Mouse (Mus musculus) kidney, postnatal 0 days (tissue): ENCODE results near the gene Spx. TPM values are rescaled to one million over a fixed set of nuclear protein-coding genes. Genes with fewer than 3 reads are reported as not detected.

Experiments
- ATAC-seq: fragments of 200-750 bp; cut with Nextera tagmentation; replicated peaks from 2 replicates; pipeline ENCODE4 v1.8.0; 2017; ENCODE audit warnings: low read depth, moderate number of reproducible peaks, moderate TSS enrichment, moderate library complexity; ENCODE audit not compliant: low FRiP score
- DNase-seq: peaks from one replicate; pipeline ENCODE4 v3.0.0-alpha.2; 2016; ENCODE audit warnings: low spot score
- H3K27ac ChIP-seq: fragments of 300-500 bp; sonication (generic); 2 replicates; pipeline ENCODE4 v1.5.1; 2014; ENCODE audit warnings: mild to moderate bottlenecking
- H3K27me3 ChIP-seq: fragments of 300-500 bp; sonication (generic); 2 replicates; pipeline ENCODE4 v1.6.1; 2014; ENCODE audit warnings: low read length, mixed read lengths; ENCODE audit not compliant: insufficient read depth
- H3K36me3 ChIP-seq: fragments of 300-500 bp; sonication (generic); 2 replicates; pipeline ENCODE4 v1.6.1; 2014; ENCODE audit warnings: low read length, mixed read lengths; ENCODE audit not compliant: insufficient read depth
- H3K4me1 ChIP-seq: fragments of 300-500 bp; sonication (generic); replicated peaks from 2 replicates; pipeline ENCODE4 v1.6.1; 2014; ENCODE audit warnings: antibody characterized with exemption, low read length, mixed read lengths; ENCODE audit not compliant: insufficient read depth
- H3K4me2 ChIP-seq: fragments of 300-500 bp; sonication (generic); 2 replicates; pipeline ENCODE4 v1.6.1; 2014; ENCODE audit warnings: mild to moderate bottlenecking, low read length, moderate library complexity, mixed read lengths
- H3K4me3 ChIP-seq: fragments of 300-500 bp; sonication (generic); replicated peaks from 2 replicates; pipeline ENCODE4 v1.5.1; 2014; ENCODE audit warnings: low read depth, low read length
- H3K9ac ChIP-seq: fragments of 300-500 bp; sonication (generic); 2 replicates; pipeline ENCODE4 v1.6.1; 2014; ENCODE audit warnings: low read depth, low read length
- H3K9me3 ChIP-seq: fragments of 300-500 bp; sonication (generic); replicated peaks from 2 replicates; pipeline ENCODE4 v1.6.1; 2016; ENCODE audit warnings: low read length, inconsistent platforms, mixed read lengths
- CTCF ChIP-seq: IDR thresholded peaks from 2 replicates; pipeline ENCODE4 v1.5.1; 2016; ENCODE audit warnings: antibody characterized with exemption, low read depth, mild to moderate bottlenecking, moderate library complexity
- WGBS: fragments of 180-500 bp; shearing (Covaris S2); extraction: QIAGEN DNeasy Blood & Tissue Kit; methylation state at CpG from one replicate; pipeline ENCODE4 v1.1.7; 2014; 5-methylcytosine and 5-hydroxymethylcytosine counted together
- polyA plus RNA-seq: library from polyadenylated mRNA; unstranded; fragments of >200 nt; fragmentation: Nextera tagmentation; extraction: Ambion mirVana; gene quantifications from 2 replicates; pipeline ENCODE4 v1.2.1, GENCODE M21; 2015

Gene Spx
- polyA plus RNA-seq, 1 experiment from 2014 or later = 0.21 TPM

DNA sequence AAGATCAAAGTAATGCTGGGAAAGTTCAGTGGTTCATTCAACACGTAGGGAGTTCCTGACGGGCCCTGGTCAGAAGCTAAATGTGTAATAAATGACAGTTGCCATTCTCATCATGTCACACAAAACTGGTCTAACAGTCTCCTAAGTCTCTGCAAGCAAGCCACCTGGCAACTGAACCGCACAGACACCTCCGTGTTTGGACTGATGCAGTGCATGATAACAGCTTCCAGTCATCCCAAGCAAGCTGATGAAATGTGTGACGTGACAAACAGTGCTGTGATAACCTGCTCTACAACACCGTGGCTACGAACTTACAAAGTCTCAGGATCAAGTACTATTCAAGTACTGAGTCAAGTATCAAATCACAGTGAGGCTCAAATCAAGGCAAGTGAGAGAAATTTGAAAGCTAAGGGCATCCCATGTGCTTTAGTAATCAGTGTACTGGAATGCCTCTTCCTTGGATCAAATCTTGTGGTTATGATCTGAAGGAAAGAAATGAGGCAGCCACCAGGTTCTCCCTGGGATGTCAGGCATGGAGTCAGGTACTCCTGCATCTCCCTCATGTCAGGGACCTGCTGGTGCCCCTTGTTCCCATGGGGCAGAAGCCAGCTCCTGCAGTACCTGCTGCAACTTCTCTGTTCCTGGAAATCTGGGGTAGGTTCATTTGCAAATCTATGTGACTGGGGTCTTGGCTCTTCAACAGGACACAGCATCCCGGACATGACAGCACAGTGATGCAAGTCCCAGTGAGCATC lies 34.5 kb upstream of the Spx start:
- Histone ChIP-seq H3K27me3 (no peaks in the 10 kb centered on the region), H3K9me3 (no peaks in the 10 kb centered on the region), H3K4me1 (no peaks in the 10 kb centered on the region), H3K36me3 (peaks cover 12% of the 10 kb centered on the region), H3K4me3 (no peak overlapping the region), H3K4me2 (no peak overlapping the region), H3K27ac (no peak overlapping the region), H3K9ac (no peak overlapping the region)
- 88% methylated on average over 8 of the region's 8 CpGs for WGBS
- DNase-seq (no peak), ATAC-seq (no peak)
- TF ChIP-seq CTCF = no peak

- H3K9ac ChIP-seq = no peak overlapping the region
- H3K27me3 ChIP-seq = no peaks in the 10 kb centered on the region
- H3K36me3 ChIP-seq = peaks cover 12% of the 10 kb centered on the region
- no peaks in the 10 kb centered on the region for H3K4me1 ChIP-seq
- DNase-seq (no peak), ATAC-seq (no peak)
- no peak overlapping the region for H3K27ac ChIP-seq
- WGBS = 90% methylated on average over 6 of the region's 6 CpGs
- H3K4me3 ChIP-seq = no peak overlapping the region
- H3K4me2 ChIP-seq = no peak overlapping the region
- TF ChIP-seq CTCF = no peak
- H3K9me3 ChIP-seq = no peaks in the 10 kb centered on the region
These were observed 33.3 kb upstream of the Spx start for GRCm38 (mm10) chr6:142379961-142380360.

DNA sequence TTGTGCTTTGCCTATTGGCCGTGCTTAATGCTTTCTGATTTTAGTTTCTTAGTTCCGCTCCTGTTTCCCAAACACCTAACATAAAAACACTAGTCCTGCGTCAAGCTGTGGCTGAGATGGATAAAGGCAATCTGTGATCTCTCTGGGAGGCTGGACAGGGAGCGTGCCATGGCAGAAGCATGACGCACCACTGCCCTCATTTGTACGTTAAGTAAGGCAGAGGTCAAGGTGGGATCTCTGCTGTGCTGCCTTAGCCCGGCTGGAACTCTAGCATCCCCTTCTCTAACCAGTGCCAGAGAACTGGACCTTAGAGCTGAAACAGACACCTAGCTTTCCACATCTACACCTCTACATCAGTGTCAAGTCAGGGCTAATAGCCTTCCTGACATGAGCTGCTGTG lies 31.6 kb upstream of the Spx start:
- ATAC-seq (no peak), DNase-seq (no peak)
- no peak overlapping the region for H3K4me3 ChIP-seq
- WGBS = 85% methylated on average over 7 of the region's 7 CpGs
- H3K36me3 ChIP-seq = no peaks in the 10 kb centered on the region
- H3K4me1 ChIP-seq = no peaks in the 10 kb centered on the region
- H3K27me3 ChIP-seq = no peaks in the 10 kb centered on the region
- H3K27ac ChIP-seq = no peak overlapping the region
- no peak for TF ChIP-seq CTCF
- no peaks in the 10 kb centered on the region for H3K9me3 ChIP-seq
- no peak overlapping the region for H3K4me2 ChIP-seq
- no peak overlapping the region for H3K9ac ChIP-seq

GRCm38 (mm10) chr6:142384521-142384920 lies 28.7 kb upstream of the Spx start:
- H3K9me3 ChIP-seq = no peaks in the 10 kb centered on the region
- TF ChIP-seq CTCF = no peak
- no peak for DNase-seq

GRCm38 (mm10) chr6:142386285-142387010 lies 26.8 kb upstream of the Spx start:
- Histone ChIP-seq H3K4me2 (peak overlapping the region; percentile 80), H3K36me3 (no peaks in the 10 kb centered on the region), H3K27ac (no peak overlapping the region), H3K4me1 (0 out of 2 replicates have a peak, but pooled peaks cover 8% of the 10 kb centered on the region), H3K9me3 (no peaks in the 10 kb centered on the region), H3K9ac (peak overlapping the region; percentile 63), H3K27me3 (no peaks in the 10 kb centered on the region), H3K4me3 (peak overlapping the region; percentile 98)
- WGBS = 4% methylated on average over 31 of the region's 31 CpGs
- TF ChIP-seq CTCF = no peak
- DNase-seq (no peak), ATAC-seq (peak; percentile 76)

More at GRCm38 (mm10) chr6:142384521-142384920, 28.7 kb upstream of the Spx start:
- ATAC-seq = no peak
- H3K4me2 ChIP-seq = no peak overlapping the region
- 85% methylated on average over 9 of the region's 9 CpGs for WGBS
- no peak overlapping the region for H3K9ac ChIP-seq
- no peak overlapping the region for H3K4me3 ChIP-seq
- no peaks in the 10 kb centered on the region for H3K27me3 ChIP-seq
- H3K4me1 ChIP-seq = 0 out of 2 replicates have a peak, but pooled peaks cover 8% of the 10 kb centered on the region
- H3K27ac ChIP-seq = no peak overlapping the region
- H3K36me3 ChIP-seq = no peaks in the 10 kb centered on the region

- no peak for TF ChIP-seq CTCF
These were observed 26.1 kb upstream of the Spx start, which contains the start of the genes Recql and Golt1b for GRCm38 (mm10) chr6:142387011-142387754. TSS of gene Recql (minus strand) at chr6:142387087. TSS of gene Golt1b (plus strand) at chr6:142387221.

More at GRCm38 (mm10) chr6:142387011-142387754, 26.1 kb upstream of the Spx start, which contains the start of the genes Recql and Golt1b:
- under 1% methylated on average over 73 of the region's 87 CpGs for WGBS
- Histone ChIP-seq H3K4me2 (peak within 1 kb of the TSS; percentile 80), H3K27me3 (no peaks in the 10 kb centered on the region), H3K9ac (peak within 1 kb of the TSS; percentile 91), H3K4me3 (peak within 1 kb of the TSS; percentile 98), H3K4me1 (0 out of 2 replicates have a peak, but pooled peaks cover 8% of the 10 kb centered on the region), H3K36me3 (no peaks in the 10 kb centered on the region), H3K27ac (0 out of 2 replicates have a peak within 1 kb of the TSS, but pooled peaks have one; percentile 51), H3K9me3 (no peaks in the 10 kb centered on the region)
- ATAC-seq = peak; percentile 100
- DNase-seq = peak; percentile 97
